Mouse (Mus musculus) forebrain, postnatal 0 days (tissue): Measurements from ENCODE around the gene Adamts17. TPM values are rescaled to one million over a fixed set of nuclear protein-coding genes. Genes with fewer than 3 reads are reported as not detected.

ENCODE experiments used
- ATAC-seq: fragments of 200-750 bp; cut with Nextera tagmentation; 2 replicates; pipeline ENCODE4 v1.8.0; 2017; ENCODE audit warnings: mild to moderate bottlenecking, moderate library complexity
- DNase-seq: peaks from one replicate; pipeline ENCODE4 v3.0.0-alpha.2; 2015
- H3K27ac ChIP-seq: fragments of 300-500 bp; sonication (generic); 2 replicates; pipeline ENCODE4 v1.5.1; 2014; ENCODE audit warnings: low read depth, mild to moderate bottlenecking, antibody characterized with exemption, low read length, moderate library complexity, mixed read lengths
- H3K27me3 ChIP-seq: fragments of 300-500 bp; sonication (generic); 2 replicates; pipeline ENCODE4 v1.6.1; 2014; ENCODE audit warnings: mild to moderate bottlenecking, low read length, mixed read lengths; ENCODE audit not compliant: insufficient read depth
- H3K36me3 ChIP-seq: fragments of 300-500 bp; sonication (generic); 2 replicates; pipeline ENCODE4 v1.6.1; 2014; ENCODE audit warnings: mild to moderate bottlenecking, moderate library complexity; ENCODE audit not compliant: insufficient read depth
- H3K4me1 ChIP-seq: fragments of 300-500 bp; sonication (generic); 2 replicates; pipeline ENCODE4 v1.6.1; 2014; ENCODE audit warnings: antibody characterized with exemption; ENCODE audit not compliant: insufficient read depth
- H3K4me2 ChIP-seq: fragments of 300-500 bp; sonication (generic); 2 replicates; pipeline ENCODE4 v1.6.1; 2014; ENCODE audit warnings: low read depth, mild to moderate bottlenecking, moderate library complexity
- H3K4me3 ChIP-seq: fragments of 300-500 bp; sonication (generic); 2 replicates; pipeline ENCODE4 v1.5.1; 2014; ENCODE audit warnings: low read depth, low read length, mixed read lengths
- H3K9ac ChIP-seq: fragments of 300-500 bp; sonication (generic); 2 replicates; pipeline ENCODE4 v1.6.1; 2014; ENCODE audit warnings: mild to moderate bottlenecking
- H3K9me3 ChIP-seq: fragments of 300-500 bp; sonication (generic); 2 replicates; pipeline ENCODE4 v1.6.1; 2016; ENCODE audit warnings: low read length
- CTCF ChIP-seq: sonication (generic); IDR thresholded peaks from 2 replicates; pipeline ENCODE4 v1.5.1; 2016; ENCODE audit warnings: antibody characterized with exemption, control low read depth, low read depth
- WGBS: fragments of 180-500 bp; shearing (Covaris S2); extraction: QIAGEN DNeasy Blood & Tissue Kit; methylation state at CpG from one replicate; pipeline ENCODE4 v1.1.7; 2014; 5-methylcytosine and 5-hydroxymethylcytosine counted together
- polyA plus RNA-seq: library from polyadenylated mRNA; unstranded; fragments of >200 nt; fragmentation: Nextera tagmentation; extraction: Ambion mirVana; gene quantifications from 2 replicates; pipeline ENCODE4 v1.2.1, GENCODE M21; 2015
- total RNA-seq: library from RNA; depleted of rRNA; stranded (reverse); fragments of >200 nt; gene quantifications from 2 replicates; pipeline ENCODE4 v1.2.3, GENCODE M21; 2014

Adamts17 gene
- total and polyA plus RNA-seq, 2 experiments from 2014 or later = 4.1 to 12.6 TPM

GRCm38 (mm10) chr7:66967206-66967919, 127.8 kb downstream of the Adamts17 start:
- no peak for TF ChIP-seq CTCF
- ATAC-seq (no peak), DNase-seq (no peak)
- Histone ChIP-seq H3K27me3 (no peaks in the 10 kb centered on the region), H3K9ac (no peak overlapping the region), H3K9me3 (no peaks in the 10 kb centered on the region), H3K4me2 (no peak overlapping the region), H3K4me3 (no peak overlapping the region), H3K27ac (no peak overlapping the region), H3K36me3 (no peaks in the 10 kb centered on the region), H3K4me1 (no peaks in the 10 kb centered on the region; the same call in 1 of the 2 replicates)
- WGBS = 61% methylated on average over 8 of the region's 8 CpGs

GRCm38 (mm10) chr7:66968661-66969060, 129.1 kb downstream of the Adamts17 start:
- 85% methylated on average over 6 of the region's 6 CpGs for WGBS
- Histone ChIP-seq H3K4me1 (no peaks in the 10 kb centered on the region; the same call in 1 of the 2 replicates), H3K27ac (no peak overlapping the region), H3K9ac (no peak overlapping the region), H3K4me2 (no peak overlapping the region), H3K9me3 (no peaks in the 10 kb centered on the region), H3K27me3 (no peaks in the 10 kb centered on the region), H3K36me3 (no peaks in the 10 kb centered on the region), H3K4me3 (no peak overlapping the region)
- no peak for ATAC-seq
- no peak for TF ChIP-seq CTCF
- DNase-seq = no peak

DNA sequence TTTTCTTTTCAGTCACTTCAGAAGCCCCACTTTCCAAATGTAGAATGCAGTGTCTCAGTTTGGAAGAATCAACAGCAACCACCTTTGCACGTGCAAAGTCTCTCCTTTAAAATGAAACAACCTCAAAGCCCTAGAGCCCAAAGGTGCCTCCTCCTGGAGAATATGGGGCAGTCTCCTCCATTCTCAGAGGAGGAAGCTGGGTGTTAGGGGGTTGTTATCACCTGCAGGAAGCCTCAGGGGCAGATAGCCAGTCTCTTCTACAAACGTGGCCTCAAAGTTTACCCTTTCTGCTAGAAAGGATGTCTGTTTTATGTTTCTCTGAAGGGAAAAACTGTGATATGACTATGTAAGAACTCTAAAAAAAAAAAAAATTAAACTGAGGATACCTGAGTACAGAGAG, 129.7 kb downstream of the Adamts17 start:
- DNase-seq = no peak
- TF ChIP-seq CTCF = no peak

DNA sequence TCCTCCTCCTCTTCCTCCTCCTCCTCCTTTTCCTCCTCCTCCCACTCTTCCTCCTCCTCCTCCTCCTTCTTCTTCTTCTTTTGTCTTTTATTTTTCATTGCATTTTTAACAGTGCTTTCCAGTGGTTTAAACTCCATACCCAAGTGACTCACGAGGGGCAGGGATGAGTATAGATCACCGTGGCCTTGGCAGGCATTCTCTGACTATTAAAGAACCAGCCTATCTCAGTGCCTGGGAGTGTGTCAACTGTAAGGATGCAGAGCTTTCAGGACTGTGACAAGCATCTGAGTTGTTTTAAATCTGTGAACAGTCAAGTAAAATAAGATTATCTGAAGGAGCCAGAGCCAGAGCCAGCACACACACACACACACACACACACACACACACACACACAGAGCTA, 130.7 kb downstream of the Adamts17 start:
- no peaks in the 10 kb centered on the region for H3K27me3 ChIP-seq
- WGBS = 68% methylated on average over 2 of the region's 2 CpGs
- no peak overlapping the region for H3K27ac ChIP-seq
- no peaks in the 10 kb centered on the region for H3K36me3 ChIP-seq
- no peaks in the 10 kb centered on the region for H3K9me3 ChIP-seq
- no peak overlapping the region for H3K9ac ChIP-seq
- no peaks in the 10 kb centered on the region; the same call in 1 of the 2 replicates for H3K4me1 ChIP-seq
- ATAC-seq (no peak), DNase-seq (no peak)
- H3K4me3 ChIP-seq = no peak overlapping the region
- H3K4me2 ChIP-seq = no peak overlapping the region
- no peak for TF ChIP-seq CTCF

More for the DNA sequence above, 129.7 kb downstream of the Adamts17 start:
- H3K36me3 ChIP-seq = no peaks in the 10 kb centered on the region
- H3K9me3 ChIP-seq = no peaks in the 10 kb centered on the region
- no peak overlapping the region for H3K4me2 ChIP-seq
- no peak overlapping the region for H3K9ac ChIP-seq
- ATAC-seq = no peak
- no peaks in the 10 kb centered on the region for H3K27me3 ChIP-seq
- H3K4me3 ChIP-seq = no peak overlapping the region
- no peak overlapping the region for H3K27ac ChIP-seq
- no peaks in the 10 kb centered on the region; the same call in 1 of the 2 replicates for H3K4me1 ChIP-seq
- WGBS = 80% methylated on average over 2 of the region's 2 CpGs

GRCm38 (mm10) chr7:66970974-66971373, 131.4 kb downstream of the Adamts17 start:
- Histone ChIP-seq H3K4me3 (no peak overlapping the region), H3K36me3 (no peaks in the 10 kb centered on the region), H3K9ac (no peak overlapping the region), H3K27ac (no peak overlapping the region), H3K4me1 (no peaks in the 10 kb centered on the region; the same call in 1 of the 2 replicates), H3K9me3 (no peaks in the 10 kb centered on the region), H3K4me2 (no peak overlapping the region), H3K27me3 (no peaks in the 10 kb centered on the region)
- TF ChIP-seq CTCF = no peak
- no peak for ATAC-seq
- WGBS = 51% methylated on average over 2 of the region's 2 CpGs
- no peak for DNase-seq

- Histone ChIP-seq H3K4me2 (no peak overlapping the region), H3K9ac (no peak overlapping the region), H3K9me3 (no peaks in the 10 kb centered on the region), H3K36me3 (no peaks in the 10 kb centered on the region), H3K27me3 (no peaks in the 10 kb centered on the region), H3K4me3 (no peak overlapping the region), H3K27ac (no peak overlapping the region), H3K4me1 (no peaks in the 10 kb centered on the region)
- WGBS = 77% methylated on average over 10 of the region's 10 CpGs
- TF ChIP-seq CTCF = no peak
- no peak for DNase-seq
- no peak for ATAC-seq
Measured at GRCm38 (mm10) chr7:66974859-66975258, 135.3 kb downstream of the Adamts17 start.

GRCm38 (mm10) chr7:66976371-66976770, 136.8 kb downstream of the Adamts17 start:
- Histone ChIP-seq H3K9ac (no peak overlapping the region), H3K36me3 (no peaks in the 10 kb centered on the region), H3K4me2 (no peak overlapping the region), H3K27ac (no peak overlapping the region), H3K9me3 (no peaks in the 10 kb centered on the region), H3K27me3 (no peaks in the 10 kb centered on the region), H3K4me1 (no peaks in the 10 kb centered on the region), H3K4me3 (no peak overlapping the region)
- 78% methylated on average over 9 of the region's 9 CpGs for WGBS
- DNase-seq = peak; percentile 61
- no peak for TF ChIP-seq CTCF
- ATAC-seq = peak; percentile 63
